ENCODE assay signal across 8 mouse cellular contexts in genomic region chr17:14202291-14203030, GRCm38 (mm10). TPM values are rescaled to one million over a fixed set of nuclear protein-coding genes. Genes with fewer than 3 reads are reported as not detected.
DNase-seq lines count a peak whose midpoint lies in the region; ATAC-seq lines count a peak whose summit lies in the region.

No protein-coding gene starts in this region.

- ATAC-seq in kidney, embryonic 15.5 days (replicated peaks; ENCODE audit: low FRiP score), result peak; percentile 63
- no peak for ATAC-seq in midbrain, embryonic 12.5 days (ENCODE audit: low FRiP score, low read depth)
- no peak for ATAC-seq in inflammation-experienced regulatory T-cells, adult 6 months

- peak; percentile 39 for DNase-seq in retina, postnatal 1 day
- DNase-seq in retina, embryonic 14.5 days (ENCODE audit: low spot score), result no peak
- DNase-seq in forebrain, embryonic 10.5 days (ENCODE audit: extremely low spot score, low spot score), result peak; percentile 28
- DNase-seq in adrenal gland, adult 8-10 months, result no peak
- DNase-seq in thymus, postnatal 0 days (ENCODE audit: low spot score), result no peak

- H3K27ac ChIP-seq in forebrain, embryonic 10.5 days, result no peak overlapping the region
- H3K27ac ChIP-seq in kidney, embryonic 15.5 days, result peak overlapping the region; percentile 92
- no peak overlapping the region for H3K27ac ChIP-seq in midbrain, embryonic 12.5 days (replicated peaks)

- no peaks in the 10 kb centered on the region for H3K9me3 ChIP-seq in forebrain, embryonic 10.5 days
- no peaks in the 10 kb centered on the region for H3K9me3 ChIP-seq in kidney, embryonic 15.5 days (replicated peaks)
- H3K9me3 ChIP-seq in midbrain, embryonic 12.5 days, result no peaks in the 10 kb centered on the region

- peaks cover 95% of the 10 kb centered on the region for H3K27me3 ChIP-seq in forebrain, embryonic 10.5 days (ENCODE audit: poor library complexity, severe bottlenecking)
- H3K27me3 ChIP-seq in kidney, embryonic 15.5 days, result peaks cover 53% of the 10 kb centered on the region
- H3K27me3 ChIP-seq in midbrain, embryonic 12.5 days, result peaks cover 84% of the 10 kb centered on the region

- H3K4me2 ChIP-seq in kidney, embryonic 15.5 days, result peak overlapping the region; percentile 80
- H3K4me2 ChIP-seq in midbrain, embryonic 12.5 days (replicated peaks), result peak overlapping the region; percentile 93

- 2% methylated on average over 18 of the region's 18 CpGs for WGBS in forebrain, embryonic 10.5 days
- 1% methylated on average over 18 of the region's 18 CpGs for WGBS in kidney, embryonic 15.5 days
- 2% methylated on average over 18 of the region's 18 CpGs for WGBS in midbrain, embryonic 12.5 days

- peaks cover 49% of the 10 kb centered on the region for H3K4me1 ChIP-seq in forebrain, embryonic 10.5 days
- H3K4me1 ChIP-seq in kidney, embryonic 15.5 days, result peaks cover 58% of the 10 kb centered on the region
- H3K4me1 ChIP-seq in midbrain, embryonic 12.5 days, result peaks cover 25% of the 10 kb centered on the region

- H3K4me3 ChIP-seq in forebrain, embryonic 10.5 days, result peak overlapping the region; percentile 73
- H3K4me3 ChIP-seq in kidney, embryonic 15.5 days (replicated peaks), result peak overlapping the region; percentile 72
- H3K4me3 ChIP-seq in midbrain, embryonic 12.5 days, result peak overlapping the region; percentile 58

- H3K9ac ChIP-seq in kidney, embryonic 15.5 days, result peak overlapping the region; percentile 75
- H3K9ac ChIP-seq in midbrain, embryonic 12.5 days (replicated peaks), result no peak overlapping the region

- 0 out of 2 replicates have a peak, but pooled peaks cover 2% of the 10 kb centered on the region for H3K36me3 ChIP-seq in forebrain, embryonic 10.5 days (replicated peaks)
- H3K36me3 ChIP-seq in kidney, embryonic 15.5 days, result peaks cover 10% of the 10 kb centered on the region
- H3K36me3 ChIP-seq in midbrain, embryonic 12.5 days, result no peaks in the 10 kb centered on the region

RNA-seq across cellular contexts. Expression of gene Dact2, which starts 1.6 kb away (rescaled TPM):
- polyA plus RNA-seq in forebrain, embryonic 10.5 days (2016; fragmentation: Nextera tagmentation; extraction: Ambion mirVana), result 0.33 and 0.52 TPM in 2 replicates
- 11.8 and 12.9 TPM in 2 replicates for polyA plus RNA-seq in kidney, embryonic 15.5 days (2015; fragmentation: Nextera tagmentation; extraction: Ambion mirVana)
- 0.60 and 0.85 TPM in 2 replicates for polyA plus RNA-seq in midbrain, embryonic 12.5 days (2016; fragmentation: Nextera tagmentation; extraction: Ambion mirVana)
- total RNA-seq in adrenal gland, adult 8-10 months (2022), result 1 to 10 TPM in 2 of 4 experiments, under 1 TPM in 2; 0.59 to 1.4 (median 1.1) TPM
- 19.5 and 21.1 TPM in 2 replicates for polyA plus RNA-seq in thymus, postnatal 0 days (2015; fragmentation: Nextera tagmentation; extraction: Ambion mirVana)
- under 1 TPM in 1 of 3 experiments, not detected in 2; 0.11 TPM for polyA plus RNA-seq in inflammation-experienced regulatory T-cells, adult 6 months (2017; shearing (Covaris generic))

Comparison
In these comparisons a context has a peak if more than half of its experiments do, and no peak if none do; other contexts are left out.
1. DNase-seq: peak in retina, postnatal 1 day (single experiment) and forebrain, embryonic 10.5 days (single experiment); none in retina, embryonic 14.5 days (single experiment), adrenal gland, adult 8-10 months (single experiment) and thymus, postnatal 0 days (single experiment).
2. Peak in every context shown above with its lines, with median percentiles within 50 percentile points of each other: H3K4me3 ChIP-seq.